Mouse (Mus musculus) C2C12 (cell line): ENCODE measurements at regions not wholly inside any gene's neighbourhood (a gene's known extent, or its start where the extent isn't known, plus 50 kb on each side); places are given as distances from the start of the nearest gene placed in this dataset.

Source experiments
- H3K27me3 ChIP-seq: one replicate; pipeline ENCODE4 v1.6.1; 2011; ENCODE audit not compliant: control insufficient read depth, insufficient read depth, insufficient read length
- H3K36me3 ChIP-seq: one replicate; pipeline ENCODE4 v1.6.1; 2011; ENCODE audit not compliant: control insufficient read depth, insufficient read depth
- H3K4me3 ChIP-seq: one replicate; pipeline ENCODE4 v1.5.1; 2011; ENCODE audit warnings: mild to moderate bottlenecking, control low read depth; ENCODE audit not compliant: poor library complexity, insufficient read depth, severe bottlenecking
- H3K79me2 ChIP-seq: one replicate; pipeline ENCODE4 v1.6.1; 2011; ENCODE audit not compliant: control insufficient read depth, insufficient read depth
- H3K79me3 ChIP-seq: one replicate; pipeline ENCODE4 v1.6.1; 2011; ENCODE audit warnings: low read depth, control low read depth
- H3ac ChIP-seq: one replicate; pipeline ENCODE3; 2011; ENCODE audit warnings: low read depth; ENCODE audit not compliant: control insufficient read depth, insufficient read length
- CEBPB ChIP-seq: IDR thresholded peaks from one replicate; pipeline ENCODE4 v1.6.1; 2011; ENCODE audit warnings: low read depth, mild to moderate bottlenecking, control low read depth, moderate library complexity
- CTCF ChIP-seq: IDR thresholded peaks from one replicate; pipeline ENCODE4 v1.5.1; 2011; ENCODE audit not compliant: control insufficient read depth, insufficient read depth, insufficient read length
- FOSL1 ChIP-seq: IDR thresholded peaks from one replicate; pipeline ENCODE4 v1.8.0; 2011; ENCODE audit warnings: mild to moderate bottlenecking, low read length; ENCODE audit not compliant: poor library complexity, insufficient read depth, severe bottlenecking
- MAX ChIP-seq: IDR thresholded peaks from one replicate; pipeline ENCODE4 v1.6.1; 2011; ENCODE audit warnings: mild to moderate bottlenecking, control low read depth
- MYOD1 ChIP-seq: IDR thresholded peaks from one replicate; pipeline ENCODE4 v1.6.1; 2011; ENCODE audit warnings: low read depth; ENCODE audit not compliant: control insufficient read depth, insufficient read length
- MYOG ChIP-seq: IDR thresholded peaks from one replicate; pipeline ENCODE4 v1.6.1; 2011; ENCODE audit not compliant: control insufficient read depth, insufficient read length; ENCODE audit errors: extremely low read depth
- USF1 ChIP-seq: IDR thresholded peaks from one replicate; pipeline ENCODE4 v1.6.1; 2011; ENCODE audit warnings: low read depth, mild to moderate bottlenecking, control low read depth, moderate library complexity

GRCm38 (mm10) chr14:79878285-79879019, 105.4 kb upstream of the Olfm4 start:
- Histone ChIP-seq H3K79me2 (no peaks in the 10 kb centered on the region), H3ac (no peak overlapping the region), H3K4me3 (no peak overlapping the region), H3K27me3 (peaks cover 3% of the 10 kb centered on the region), H3K79me3 (no peaks in the 10 kb centered on the region), H3K36me3 (no peaks in the 10 kb centered on the region)
- TF ChIP-seq CTCF, result no peak
- TF ChIP-seq MYOG, result no peak
- no peak for TF ChIP-seq MAX
- TF ChIP-seq CEBPB, result no peak
- no peak for TF ChIP-seq MYOD1
- no peak for TF ChIP-seq FOSL1
- no peak for TF ChIP-seq USF1

- H3K4me3 ChIP-seq, result no peak overlapping the region
- TF ChIP-seq MAX (no peak), CTCF (no peak), CEBPB (no peak), FOSL1 (no peak), MYOG (no peak), MYOD1 (no peak), USF1 (no peak)
- no peaks in the 10 kb centered on the region for H3K79me2 ChIP-seq
- no peak overlapping the region for H3ac ChIP-seq
- no peaks in the 10 kb centered on the region for H3K27me3 ChIP-seq
- no peaks in the 10 kb centered on the region for H3K36me3 ChIP-seq
- no peaks in the 10 kb centered on the region for H3K79me3 ChIP-seq
Measured at GRCm38 (mm10) chr14:79873062-79873461, 102.0 kb upstream of the Pcdh8 start.

- Histone ChIP-seq H3K4me3 (no peak overlapping the region), H3K27me3 (no peaks in the 10 kb centered on the region), H3K79me2 (no peaks in the 10 kb centered on the region), H3K79me3 (no peaks in the 10 kb centered on the region), H3ac (no peak overlapping the region), H3K36me3 (no peaks in the 10 kb centered on the region)
- TF ChIP-seq CEBPB, result no peak
- TF ChIP-seq MYOD1, result no peak
- no peak for TF ChIP-seq CTCF
- TF ChIP-seq USF1, result no peak
- TF ChIP-seq MAX, result no peak
- TF ChIP-seq MYOG, result no peak
- TF ChIP-seq FOSL1, result no peak
Measured at GRCm38 (mm10) chr14:79872430-79872829, 101.3 kb upstream of the Pcdh8 start.

- Histone ChIP-seq H3K36me3 (no peaks in the 10 kb centered on the region), H3K79me3 (no peaks in the 10 kb centered on the region), H3K79me2 (no peaks in the 10 kb centered on the region), H3ac (no peak overlapping the region), H3K27me3 (no peaks in the 10 kb centered on the region), H3K4me3 (no peak overlapping the region)
- TF ChIP-seq USF1 (no peak), FOSL1 (no peak), MYOD1 (no peak), CTCF (no peak), CEBPB (no peak), MAX (no peak), MYOG (no peak)
Measured at GRCm38 (mm10) chr14:79869325-79869724, 98.2 kb upstream of the Pcdh8 start.

GRCm38 (mm10) chr14:79856245-79856644, 85.1 kb upstream of the Pcdh8 start:
- no peak overlapping the region for H3K4me3 ChIP-seq
- no peaks in the 10 kb centered on the region for H3K79me3 ChIP-seq
- H3K79me2 ChIP-seq, result no peaks in the 10 kb centered on the region
- no peak overlapping the region for H3ac ChIP-seq
- H3K27me3 ChIP-seq, result no peaks in the 10 kb centered on the region
- TF ChIP-seq MAX (no peak), MYOD1 (no peak), CEBPB (no peak), MYOG (no peak), CTCF (no peak), USF1 (no peak), FOSL1 (no peak)
- no peaks in the 10 kb centered on the region for H3K36me3 ChIP-seq
